Mouse (Mus musculus) adrenal gland (tissue): ENCODE data around the gene Ccdc3.

Experiments
- intact Hi-C: fragments of 180-260 bp; cut with DNase I; formaldehyde crosslinking; loops from one replicate; pipeline ENCODE4 v1.15.1; 2025

Ccdc3 gene

GRCm38 (mm10) chr2:5160236-5160848 is 22.8 kb downstream of the Ccdc3 start:
- intact Hi-C loops = no loop called here

- intact Hi-C loops = no loop called here
These were observed 23.6 kb downstream of the Ccdc3 start for GRCm38 (mm10) chr2:5161002-5161745.

GRCm38 (mm10) chr2:5161908-5162674 is 24.5 kb downstream of the Ccdc3 start:
- intact Hi-C loops = no loop called here

GRCm38 (mm10) chr2:5162756-5163155 is 25.2 kb downstream of the Ccdc3 start:
- intact Hi-C loops = no loop called here

GRCm38 (mm10) chr2:5165941-5166361 is 28.4 kb downstream of the Ccdc3 start:
- intact Hi-C loops = no loop called here

GRCm38 (mm10) chr2:5166796-5167195 is 29.2 kb downstream of the Ccdc3 start:
- intact Hi-C loops = no loop called here

- intact Hi-C loops = no loop called here
These were observed 33.2 kb downstream of the Ccdc3 start for GRCm38 (mm10) chr2:5170815-5171214.

GRCm38 (mm10) chr2:5171301-5172000 is 33.9 kb downstream of the Ccdc3 start:
- intact Hi-C loops = no loop called here

GRCm38 (mm10) chr2:5172773-5173172 is 35.2 kb downstream of the Ccdc3 start:
- intact Hi-C loops = no loop called here

DNA sequence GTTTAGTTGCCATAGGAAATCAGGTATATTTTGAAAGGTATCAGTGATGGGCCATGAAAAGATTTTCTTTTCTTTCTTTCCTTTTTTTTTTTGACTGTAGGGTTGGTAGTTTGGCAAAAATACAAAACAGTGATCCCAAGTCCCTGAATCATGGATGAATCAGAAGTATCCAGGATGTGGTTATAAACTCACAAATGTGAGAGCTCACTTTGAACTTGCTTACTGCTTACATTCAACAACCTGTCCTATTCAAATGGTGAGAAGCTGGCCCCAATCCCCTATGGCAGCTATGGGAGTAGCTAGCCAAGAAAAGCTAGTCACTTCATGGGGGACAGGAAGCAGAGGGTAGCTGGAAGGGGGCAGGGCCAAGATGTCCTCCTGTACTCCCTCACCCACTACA is 37.1 kb downstream of the Ccdc3 start:
- intact Hi-C loops = no loop called here

DNA sequence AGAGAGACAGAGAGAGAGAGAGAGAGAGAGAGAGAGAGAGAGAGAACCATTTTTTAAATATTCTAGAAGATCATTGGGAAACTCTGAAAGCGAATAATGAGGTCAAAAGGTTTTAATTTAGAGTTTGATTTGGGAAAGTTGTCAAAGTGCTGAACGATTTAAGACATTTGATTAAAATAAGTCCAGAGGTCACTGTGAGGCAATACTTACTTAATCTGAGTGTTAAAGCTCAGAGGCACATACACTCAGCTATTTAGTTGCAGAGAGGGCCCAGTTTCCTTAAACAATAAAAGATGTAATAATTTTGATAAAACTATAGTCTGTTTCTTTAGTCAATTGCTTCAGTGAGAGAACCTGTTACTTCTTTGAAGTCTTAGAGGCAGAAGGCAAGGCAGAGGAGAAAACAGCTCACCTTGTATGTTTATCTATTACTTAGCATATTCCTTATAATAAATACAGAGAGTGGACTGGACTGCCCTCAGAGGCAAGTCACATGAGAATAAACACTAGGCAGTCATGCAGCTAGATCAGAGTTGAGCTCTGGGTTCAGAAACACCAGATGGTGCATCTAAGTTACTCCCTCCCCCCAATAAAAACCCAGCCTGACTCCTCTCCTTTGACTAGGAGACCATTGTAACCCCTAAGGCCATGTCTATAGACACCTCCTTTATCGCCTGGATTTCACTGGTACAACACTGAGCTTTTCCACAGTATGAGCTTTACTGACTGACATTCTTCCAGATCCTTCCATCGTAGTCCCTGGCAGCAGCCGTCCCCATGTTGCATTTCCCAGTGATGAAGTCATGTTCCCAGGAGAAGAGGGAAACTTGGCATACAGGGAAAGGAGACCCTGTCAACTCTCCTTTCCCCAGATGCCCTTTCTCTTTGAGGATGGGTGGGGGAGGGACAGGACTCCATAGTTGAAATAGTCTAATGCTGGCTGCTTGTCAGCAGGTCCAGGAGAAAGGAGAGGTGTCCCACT is 44.2 kb downstream of the Ccdc3 start:
- intact Hi-C loops = no loop called here

GRCm38 (mm10) chr2:5184166-5184565 is 46.6 kb downstream of the Ccdc3 start:
- intact Hi-C loops = no loop called here

DNA sequence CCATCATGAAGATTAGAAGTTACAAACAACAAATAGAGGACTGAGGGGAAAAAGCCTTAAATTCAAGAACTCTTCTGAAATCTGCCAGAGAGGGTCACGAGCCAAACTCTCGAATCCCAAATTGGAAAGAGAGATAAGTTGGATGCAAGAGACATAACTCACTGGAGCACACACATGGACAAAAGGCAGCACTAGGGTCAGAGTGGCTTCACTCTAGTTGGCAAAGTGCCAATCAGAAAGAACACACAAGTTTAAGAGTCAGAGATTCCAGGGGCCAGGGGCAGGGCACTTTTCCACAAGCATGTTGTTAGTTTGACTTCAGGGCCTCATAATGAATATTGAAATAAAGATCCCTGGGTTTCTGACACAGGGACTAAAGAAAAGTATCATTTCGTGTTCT is 48.1 kb downstream of the Ccdc3 start:
- intact Hi-C loops = no loop called here

- intact Hi-C loops = no loop called here
These were observed 54.6 kb downstream of the Ccdc3 start for GRCm38 (mm10) chr2:5192156-5192555.

DNA sequence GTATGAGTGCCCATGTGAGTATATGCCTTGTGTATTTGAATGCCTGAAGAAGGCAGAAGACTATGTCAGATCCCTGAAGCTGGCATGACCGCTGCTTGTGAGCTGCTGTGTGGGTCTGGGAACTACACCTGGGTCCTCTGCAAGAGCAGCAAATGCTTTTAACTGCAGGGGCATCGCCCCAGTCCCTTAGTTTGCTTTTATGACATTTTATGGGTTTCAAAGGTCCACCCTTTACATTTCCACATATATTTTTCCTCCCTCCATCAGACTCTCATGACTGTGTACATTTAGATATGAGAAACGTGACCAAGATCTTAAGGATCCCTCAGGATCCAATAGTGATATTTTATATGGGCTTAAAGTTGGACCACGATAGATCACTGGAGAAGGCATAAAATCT is 55.5 kb downstream of the Ccdc3 start:
- intact Hi-C loops = no loop called here

DNA sequence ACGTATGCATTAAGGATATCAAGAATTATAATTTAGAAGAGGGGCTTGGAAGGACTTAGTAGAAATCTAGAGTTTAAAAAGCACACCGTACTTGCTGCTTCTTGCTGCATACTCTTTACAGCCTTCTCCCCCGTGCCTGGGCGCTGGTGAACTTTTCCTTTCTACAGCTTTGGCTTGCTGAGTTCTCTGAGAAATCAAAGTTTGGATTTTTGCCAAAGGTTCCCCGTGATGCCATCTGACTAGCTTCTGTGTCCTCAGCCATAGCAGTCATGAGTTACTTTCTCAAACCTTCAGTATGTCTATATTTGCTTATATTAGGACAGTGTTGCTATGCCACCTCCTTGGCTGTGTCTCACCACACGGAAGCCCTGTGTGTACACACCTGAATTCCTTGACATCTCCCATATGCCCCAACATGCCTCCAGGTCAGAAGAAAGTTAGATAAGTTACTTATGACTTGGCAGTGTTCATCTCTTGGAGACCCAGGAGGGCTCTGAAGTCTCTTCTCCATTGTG is 57.2 kb downstream of the Ccdc3 start:
- intact Hi-C loops = no loop called here

DNA sequence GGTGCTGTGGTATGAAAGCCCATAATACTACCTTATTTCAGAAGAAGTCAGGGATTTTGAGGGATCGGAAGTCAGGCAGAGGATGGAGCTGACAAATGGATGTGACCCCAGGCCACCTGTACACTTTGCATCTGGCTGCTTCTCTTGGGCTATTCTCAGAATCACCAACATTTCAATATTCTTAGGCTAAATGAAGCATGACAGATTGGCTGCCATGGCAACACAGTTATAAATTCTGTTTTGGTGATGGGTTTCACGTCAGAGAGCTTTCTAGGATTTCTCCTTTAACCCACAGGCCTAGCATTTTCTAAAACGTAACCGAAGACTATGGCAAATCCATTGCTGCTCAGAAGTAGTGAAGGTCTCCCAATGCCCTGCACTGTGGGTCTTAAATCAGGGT is 59.9 kb downstream of the Ccdc3 start:
- intact Hi-C loops = no loop called here

DNA sequence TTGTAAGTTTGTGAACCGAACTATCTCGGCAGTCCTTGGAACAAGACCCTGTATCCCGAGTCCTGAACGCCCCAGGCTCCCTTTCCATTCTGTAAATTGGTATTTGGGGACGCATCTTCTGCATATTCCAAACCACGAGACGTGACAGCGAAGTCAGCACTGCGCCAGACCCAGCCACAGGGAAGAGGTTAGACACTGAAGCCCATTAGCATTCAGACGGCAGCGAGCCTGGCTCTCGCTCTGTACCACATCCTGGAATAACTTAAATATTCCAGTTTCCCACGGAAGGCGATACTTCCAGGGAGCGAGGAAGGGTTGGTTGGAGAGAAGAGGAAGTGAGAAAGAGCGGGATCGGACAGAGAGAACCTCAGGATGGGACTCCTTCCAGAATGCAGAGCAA is 61.7 kb downstream of the Ccdc3 start:
- intact Hi-C loops = no loop called here

- intact Hi-C loops = no loop called here
These were observed 63.3 kb downstream of the Ccdc3 start for GRCm38 (mm10) chr2:5200817-5201364.

GRCm38 (mm10) chr2:5203146-5203545 is 65.6 kb downstream of the Ccdc3 start:
- intact Hi-C loops = no loop called here
